Mouse (Mus musculus) limb, embryonic 11.5 days (tissue): ENCODE measurements at regions not wholly inside any gene's neighbourhood (a gene's known extent, or its start where the extent isn't known, plus 50 kb on each side); places are given as distances from the start of the nearest gene placed in this dataset.

Experiments
- ATAC-seq: fragments of 200-750 bp; cut with Nextera tagmentation; 2 replicates; pipeline ENCODE4 v1.8.0; 2017; ENCODE audit warnings: low read depth; ENCODE audit not compliant: insufficient number of reproducible peaks, low FRiP score, low TSS enrichment
- DNase-seq: peaks from one replicate; pipeline ENCODE4 v3.0.0-alpha.2; 2015; ENCODE audit warnings: low spot score
- H3K27ac ChIP-seq: fragments of 300-500 bp; sonication (generic); replicated peaks from 2 replicates; pipeline ENCODE4 v1.5.1; 2014; ENCODE audit warnings: low read depth, mild to moderate bottlenecking, low read length
- H3K27me3 ChIP-seq: fragments of 300-500 bp; sonication (generic); 2 replicates; pipeline ENCODE4 v1.6.1; 2014; ENCODE audit warnings: mild to moderate bottlenecking, low read length, mixed read lengths; ENCODE audit not compliant: control insufficient read depth, insufficient read depth
- H3K36me3 ChIP-seq: fragments of 300-500 bp; sonication (generic); 2 replicates; pipeline ENCODE4 v1.6.1; 2014; ENCODE audit warnings: mild to moderate bottlenecking, low read length, moderate library complexity, mixed read lengths; ENCODE audit not compliant: control insufficient read depth, insufficient read depth
- H3K4me1 ChIP-seq: fragments of 300-500 bp; sonication (generic); 2 replicates; pipeline ENCODE4 v1.6.1; 2014; ENCODE audit warnings: low read length, mixed read lengths; ENCODE audit not compliant: control insufficient read depth, insufficient read depth
- H3K4me2 ChIP-seq: fragments of 300-500 bp; sonication (generic); 2 replicates; pipeline ENCODE4 v1.6.1; 2014; ENCODE audit warnings: low read depth, mild to moderate bottlenecking, moderate library complexity; ENCODE audit not compliant: severe bottlenecking
- H3K4me3 ChIP-seq: fragments of 300-500 bp; sonication (generic); 2 replicates; pipeline ENCODE4 v1.5.1; 2014; ENCODE audit warnings: low read depth, low read length
- H3K9ac ChIP-seq: fragments of 300-500 bp; sonication (generic); 2 replicates; pipeline ENCODE4 v1.6.1; 2014; ENCODE audit warnings: mild to moderate bottlenecking, low read length
- H3K9me3 ChIP-seq: fragments of 300-500 bp; sonication (generic); 2 replicates; pipeline ENCODE4 v1.6.1; 2016; ENCODE audit warnings: low read length; ENCODE audit not compliant: control insufficient read depth
- WGBS: fragments of 180-500 bp; shearing (Covaris S2); extraction: QIAGEN DNeasy Blood & Tissue Kit; methylation state at CpG from one replicate; pipeline ENCODE4 v1.1.7; 2014; 5-methylcytosine and 5-hydroxymethylcytosine counted together

GRCm38 (mm10) chr1:65654460-65654859, 271.9 kb upstream of the Crygf start:
- Histone ChIP-seq H3K4me1 (no peaks in the 10 kb centered on the region), H3K9ac (no peak overlapping the region), H3K4me2 (no peak overlapping the region), H3K27me3 (no peaks in the 10 kb centered on the region), H3K36me3 (no peaks in the 10 kb centered on the region), H3K9me3 (no peaks in the 10 kb centered on the region), H3K4me3 (no peak overlapping the region), H3K27ac (no peak overlapping the region)
- 79% methylated on average over 2 of the region's 2 CpGs for WGBS
- no peak for DNase-seq
- no peak for ATAC-seq

- no peaks in the 10 kb centered on the region for H3K27me3 ChIP-seq
- no peaks in the 10 kb centered on the region for H3K4me1 ChIP-seq
- DNase-seq (no peak), ATAC-seq (no peak)
- H3K9me3 ChIP-seq: no peaks in the 10 kb centered on the region
- no peak overlapping the region for H3K4me2 ChIP-seq
- H3K4me3 ChIP-seq: no peak overlapping the region
- H3K9ac ChIP-seq: no peak overlapping the region
- no peak overlapping the region for H3K27ac ChIP-seq
- H3K36me3 ChIP-seq: no peaks in the 10 kb centered on the region
- 44% methylated on average over 1 of the region's 1 CpGs for WGBS
These were observed 244.4 kb upstream of the Crygf start for GRCm38 (mm10) chr1:65681960-65682359.

- DNase-seq: no peak
- no peaks in the 10 kb centered on the region for H3K36me3 ChIP-seq
- WGBS: 74% methylated on average over 1 of the region's 1 CpGs
These were observed 239.0 kb upstream of the Crygf start for GRCm38 (mm10) chr1:65687322-65687721.

GRCm38 (mm10) chr1:65730262-65730661, 196.1 kb upstream of the Crygf start:
- Histone ChIP-seq H3K4me1 (no peaks in the 10 kb centered on the region), H3K27me3 (no peaks in the 10 kb centered on the region), H3K4me3 (no peak overlapping the region), H3K27ac (no peak overlapping the region), H3K9ac (no peak overlapping the region), H3K4me2 (no peak overlapping the region), H3K9me3 (no peaks in the 10 kb centered on the region), H3K36me3 (no peaks in the 10 kb centered on the region)
- 83% methylated on average over 3 of the region's 3 CpGs for WGBS
- DNase-seq: no peak
- ATAC-seq: no peak

More at GRCm38 (mm10) chr1:65687322-65687721, 239.0 kb upstream of the Crygf start:
- H3K4me2 ChIP-seq: no peak overlapping the region
- H3K27me3 ChIP-seq: no peaks in the 10 kb centered on the region
- ATAC-seq: no peak
- H3K9ac ChIP-seq: no peak overlapping the region
- no peaks in the 10 kb centered on the region for H3K9me3 ChIP-seq
- H3K4me3 ChIP-seq: no peak overlapping the region
- H3K4me1 ChIP-seq: no peaks in the 10 kb centered on the region
- H3K27ac ChIP-seq: no peak overlapping the region

- no peak for DNase-seq
- H3K36me3 ChIP-seq: no peaks in the 10 kb centered on the region
- H3K9ac ChIP-seq: no peak overlapping the region
- 93% methylated on average over 2 of the region's 2 CpGs for WGBS
- no peaks in the 10 kb centered on the region for H3K27me3 ChIP-seq
- H3K27ac ChIP-seq: no peak overlapping the region
- H3K4me3 ChIP-seq: no peak overlapping the region
- no peak for ATAC-seq
- H3K4me1 ChIP-seq: no peaks in the 10 kb centered on the region
- no peak overlapping the region for H3K4me2 ChIP-seq
- H3K9me3 ChIP-seq: no peaks in the 10 kb centered on the region
These were observed 168.4 kb upstream of the Crygf start for GRCm38 (mm10) chr1:65757951-65758350.

- DNase-seq (no peak), ATAC-seq (no peak)
- Histone ChIP-seq H3K27ac (no peak overlapping the region), H3K4me2 (no peak overlapping the region), H3K4me1 (no peaks in the 10 kb centered on the region), H3K27me3 (no peaks in the 10 kb centered on the region), H3K36me3 (no peaks in the 10 kb centered on the region), H3K9ac (no peak overlapping the region), H3K9me3 (no peaks in the 10 kb centered on the region), H3K4me3 (no peak overlapping the region)
- 81% methylated on average over 2 of the region's 2 CpGs for WGBS
These were observed 165.2 kb upstream of the Crygf start for GRCm38 (mm10) chr1:65761141-65761540.

GRCm38 (mm10) chr1:65800244-65800643, 126.1 kb upstream of the Crygf start:
- Histone ChIP-seq H3K9me3 (no peaks in the 10 kb centered on the region), H3K4me1 (no peaks in the 10 kb centered on the region), H3K4me2 (no peak overlapping the region), H3K9ac (no peak overlapping the region), H3K4me3 (no peak overlapping the region), H3K36me3 (no peaks in the 10 kb centered on the region), H3K27me3 (no peaks in the 10 kb centered on the region), H3K27ac (no peak overlapping the region)
- ATAC-seq (no peak), DNase-seq (no peak)
- WGBS: 89% methylated on average over 1 of the region's 1 CpGs

- no peaks in the 10 kb centered on the region for H3K9me3 ChIP-seq
- DNase-seq: no peak
- no peak overlapping the region for H3K4me2 ChIP-seq
- no peak overlapping the region for H3K27ac ChIP-seq
- no peak overlapping the region for H3K4me3 ChIP-seq
- no peaks in the 10 kb centered on the region for H3K27me3 ChIP-seq
- no peaks in the 10 kb centered on the region for H3K4me1 ChIP-seq
- H3K36me3 ChIP-seq: no peaks in the 10 kb centered on the region
- 56% methylated on average over 5 of the region's 5 CpGs for WGBS
- no peak for ATAC-seq
- H3K9ac ChIP-seq: no peak overlapping the region
These were observed 105.5 kb upstream of the Crygf start for GRCm38 (mm10) chr1:65820771-65821170.

- H3K9ac ChIP-seq: no peak overlapping the region
- WGBS: 83% methylated on average over 2 of the region's 2 CpGs
- no peak for DNase-seq
- H3K4me3 ChIP-seq: no peak overlapping the region
- no peak overlapping the region for H3K4me2 ChIP-seq
- no peak for ATAC-seq
- no peaks in the 10 kb centered on the region for H3K9me3 ChIP-seq
- no peaks in the 10 kb centered on the region for H3K27me3 ChIP-seq
- no peaks in the 10 kb centered on the region for H3K4me1 ChIP-seq
- H3K27ac ChIP-seq: no peak overlapping the region
- H3K36me3 ChIP-seq: no peaks in the 10 kb centered on the region
These were observed 85.2 kb upstream of the Crygf start for GRCm38 (mm10) chr1:65841116-65841515.
